Mouse (Mus musculus): ENCODE data around the gene Tmem202. TPM values are rescaled to one million over a fixed set of nuclear protein-coding genes. Genes with fewer than 3 reads are reported as not detected.

Gene Tmem202
- total and polyA plus RNA-seq, 2 experiments from 2014 or later = 1.1 to 3.7 TPM

DNA sequence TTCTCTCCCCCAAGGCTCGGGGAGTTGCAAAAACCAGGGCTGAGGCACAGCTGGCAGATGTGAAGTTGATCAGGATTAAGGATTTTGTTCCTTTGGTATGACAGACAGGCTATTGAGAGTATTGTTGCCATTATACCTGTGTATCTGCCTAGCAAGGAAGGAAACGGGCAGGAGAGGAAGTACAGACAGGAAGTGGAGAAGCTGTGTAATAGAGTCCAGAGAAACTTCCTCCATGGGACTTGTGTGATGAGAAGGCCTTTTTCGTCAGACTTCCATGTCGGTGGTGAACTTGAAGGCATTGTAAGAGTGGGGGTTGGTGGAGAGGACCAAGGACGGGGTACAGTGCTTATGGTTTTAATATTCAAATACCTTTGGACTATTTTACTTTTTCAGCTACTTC lies 11.4 kb upstream of the Tmem202 start:
- no peak overlapping the region for H3K9ac ChIP-seq (replicated peaks; ENCODE audit: low read length)
- no peak overlapping the region for H3K4me3 ChIP-seq (ENCODE audit: low read length)
- H3K4me1 ChIP-seq (ENCODE audit: insufficient read depth, low read length) = no peaks in the 10 kb centered on the region
- DNase-seq (ENCODE audit: low spot score) (no peak), ATAC-seq (no peak)
- H3K36me3 ChIP-seq (ENCODE audit: insufficient read depth, low read length) = peaks cover 6% of the 10 kb centered on the region; the same call in 1 of the 2 replicates
- H3K4me2 ChIP-seq (ENCODE audit: low read depth, low read length) = no peak overlapping the region
- H3K9me3 ChIP-seq (ENCODE audit: low read length) = no peaks in the 10 kb centered on the region
- TF ChIP-seq CTCF (IDR thresholded peaks at IDR 0.05; ENCODE audit: low read depth) = no peak
- H3K27ac ChIP-seq = no peak overlapping the region
- 86% methylated on average over 5 of the region's 5 CpGs for WGBS
- no peaks in the 10 kb centered on the region for H3K27me3 ChIP-seq (ENCODE audit: insufficient read depth, low read length)

DNA sequence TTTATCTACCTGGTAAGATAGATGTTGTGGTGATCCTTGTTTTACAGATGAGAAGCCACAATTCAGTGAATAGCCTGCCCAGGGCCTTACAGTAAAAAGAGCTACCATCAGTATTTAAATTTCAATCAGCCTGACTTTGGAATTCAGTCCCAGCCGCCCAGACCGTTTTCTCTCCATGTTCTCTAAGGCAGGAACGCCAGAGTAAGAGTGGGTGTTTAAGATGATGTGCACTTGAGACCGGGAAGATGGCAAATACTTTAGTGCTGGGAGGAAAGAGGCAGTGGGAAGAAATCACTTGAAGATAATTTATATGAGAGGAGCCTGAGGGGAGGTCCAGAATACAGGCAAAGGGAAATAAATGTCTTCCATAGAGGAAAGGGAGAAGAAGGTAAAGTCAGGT lies 10.4 kb upstream of the Tmem202 start:
- no peak overlapping the region for H3K4me2 ChIP-seq (ENCODE audit: low read depth, low read length)
- DNase-seq (ENCODE audit: low spot score) (no peak), ATAC-seq (no peak)
- no peak overlapping the region for H3K27ac ChIP-seq
- H3K4me3 ChIP-seq (ENCODE audit: low read length) = no peak overlapping the region
- H3K27me3 ChIP-seq (ENCODE audit: insufficient read depth, low read length) = no peaks in the 10 kb centered on the region
- H3K4me1 ChIP-seq (ENCODE audit: insufficient read depth, low read length) = no peaks in the 10 kb centered on the region
- no peak for TF ChIP-seq CTCF (IDR thresholded peaks at IDR 0.05; ENCODE audit: low read depth)
- WGBS = 87% methylated on average over 4 of the region's 4 CpGs
- H3K9ac ChIP-seq (replicated peaks; ENCODE audit: low read length) = no peak overlapping the region
- H3K9me3 ChIP-seq (ENCODE audit: low read length) = no peaks in the 10 kb centered on the region
- no peaks in the 10 kb centered on the region for H3K36me3 ChIP-seq (ENCODE audit: insufficient read depth, low read length)

DNA sequence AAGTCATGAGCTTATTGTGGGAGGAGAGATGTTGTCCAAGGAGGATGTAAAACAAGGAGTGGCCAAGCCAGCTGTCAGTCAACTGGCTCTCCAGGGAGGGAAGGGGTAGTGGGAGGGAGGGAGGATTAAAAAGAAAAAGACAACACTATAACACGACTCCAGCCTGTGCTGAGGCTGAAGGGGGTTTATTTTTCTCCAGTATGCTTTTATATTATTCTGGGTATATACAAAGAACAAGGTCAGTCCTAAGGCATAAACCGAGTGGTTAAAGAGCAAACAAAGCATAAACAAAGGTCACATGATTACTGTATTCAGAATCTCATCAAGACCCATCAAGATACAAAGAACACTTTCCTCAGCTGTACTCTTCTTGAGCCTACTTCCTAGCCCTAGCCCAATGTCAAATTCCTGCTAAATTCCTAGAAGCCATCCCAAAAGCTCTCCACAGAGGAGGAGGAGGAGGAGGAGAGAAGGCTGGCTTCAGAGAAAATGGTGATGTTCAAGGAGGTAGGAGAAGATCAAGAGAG lies 9.4 kb upstream of the Tmem202 start:
- no peak for TF ChIP-seq CTCF (IDR thresholded peaks at IDR 0.05; ENCODE audit: low read depth)
- Histone ChIP-seq H3K4me1 (ENCODE audit: insufficient read depth, low read length) (no peaks in the 10 kb centered on the region), H3K27ac (no peak overlapping the region), H3K27me3 (ENCODE audit: insufficient read depth, low read length) (no peaks in the 10 kb centered on the region), H3K9ac (replicated peaks; ENCODE audit: low read length) (no peak overlapping the region), H3K4me3 (ENCODE audit: low read length) (no peak overlapping the region), H3K4me2 (ENCODE audit: low read depth, low read length) (no peak overlapping the region), H3K36me3 (ENCODE audit: insufficient read depth, low read length) (no peaks in the 10 kb centered on the region), H3K9me3 (ENCODE audit: low read length) (no peaks in the 10 kb centered on the region)
- ATAC-seq (no peak), DNase-seq (ENCODE audit: low spot score) (no peak)
- 60% methylated on average over 2 of the region's 2 CpGs for WGBS

DNA sequence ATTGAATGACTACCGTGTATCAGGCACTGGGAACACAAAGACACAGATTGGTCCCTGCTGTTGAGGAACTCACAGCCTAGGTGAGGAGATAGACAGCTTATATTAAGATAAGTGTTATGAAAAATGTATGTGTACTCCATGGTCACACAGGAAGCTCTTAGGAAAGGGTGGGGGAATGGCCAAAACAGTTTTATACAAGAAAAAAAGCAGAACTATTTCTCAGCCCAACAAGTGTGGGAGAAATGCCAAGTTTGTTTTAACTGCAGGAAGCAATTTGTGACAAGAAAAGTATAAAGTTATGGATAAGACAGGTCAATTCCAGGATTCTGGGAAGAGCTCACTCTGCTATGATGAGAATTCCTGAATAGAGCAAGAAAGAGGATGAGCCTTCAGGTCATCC lies 8.2 kb upstream of the Tmem202 start:
- no peak for ATAC-seq
- H3K9me3 ChIP-seq (ENCODE audit: low read length) = no peaks in the 10 kb centered on the region
- no peak overlapping the region for H3K27ac ChIP-seq

DNA sequence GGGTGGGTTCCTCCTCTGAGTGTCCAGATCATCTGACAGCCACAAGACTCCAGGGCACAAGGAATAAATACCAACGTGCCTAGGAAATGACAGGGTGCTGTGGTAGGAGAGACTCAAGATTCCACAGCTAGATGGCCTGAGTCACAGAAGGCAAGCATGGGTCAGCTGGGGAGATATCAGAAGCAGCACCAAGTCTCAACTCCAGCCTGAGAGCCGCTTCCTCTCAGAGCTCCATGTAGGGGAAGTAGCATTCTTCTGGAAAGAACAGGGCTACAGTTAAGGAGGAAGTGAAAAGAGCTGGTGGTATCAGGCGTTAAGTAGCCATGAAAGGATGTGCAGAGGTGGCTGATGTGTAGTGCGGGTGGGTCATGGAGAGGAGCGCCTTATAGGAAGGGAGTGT lies 5.1 kb upstream of the Tmem202 start:
- Histone ChIP-seq H3K36me3 (ENCODE audit: insufficient read depth, low read length) (no peaks in the 10 kb centered on the region), H3K4me2 (ENCODE audit: low read depth, low read length) (no peak overlapping the region), H3K27me3 (ENCODE audit: insufficient read depth, low read length) (no peaks in the 10 kb centered on the region), H3K9me3 (ENCODE audit: low read length) (no peaks in the 10 kb centered on the region), H3K27ac (no peak overlapping the region), H3K4me3 (ENCODE audit: low read length) (no peak overlapping the region), H3K4me1 (ENCODE audit: insufficient read depth, low read length) (peaks cover 11% of the 10 kb centered on the region), H3K9ac (replicated peaks; ENCODE audit: low read length) (no peak overlapping the region)
- DNase-seq (ENCODE audit: low spot score) (no peak), ATAC-seq (no peak)
- TF ChIP-seq CTCF (IDR thresholded peaks at IDR 0.05; ENCODE audit: low read depth) = no peak
- 90% methylated on average over 5 of the region's 5 CpGs for WGBS

More for the DNA sequence above, 8.2 kb upstream of the Tmem202 start:
- no peak overlapping the region for H3K4me2 ChIP-seq (ENCODE audit: low read depth, low read length)
- no peak overlapping the region for H3K4me3 ChIP-seq (ENCODE audit: low read length)
- DNase-seq (ENCODE audit: low spot score) = no peak
- H3K27me3 ChIP-seq (ENCODE audit: insufficient read depth, low read length) = no peaks in the 10 kb centered on the region
- TF ChIP-seq CTCF (IDR thresholded peaks at IDR 0.05; ENCODE audit: low read depth) = no peak
- no peaks in the 10 kb centered on the region for H3K36me3 ChIP-seq (ENCODE audit: insufficient read depth, low read length)
- H3K9ac ChIP-seq (replicated peaks; ENCODE audit: low read length) = no peak overlapping the region
- WGBS = 90% methylated on average over 1 of the region's 1 CpGs
- no peaks in the 10 kb centered on the region for H3K4me1 ChIP-seq (ENCODE audit: insufficient read depth, low read length)

DNA sequence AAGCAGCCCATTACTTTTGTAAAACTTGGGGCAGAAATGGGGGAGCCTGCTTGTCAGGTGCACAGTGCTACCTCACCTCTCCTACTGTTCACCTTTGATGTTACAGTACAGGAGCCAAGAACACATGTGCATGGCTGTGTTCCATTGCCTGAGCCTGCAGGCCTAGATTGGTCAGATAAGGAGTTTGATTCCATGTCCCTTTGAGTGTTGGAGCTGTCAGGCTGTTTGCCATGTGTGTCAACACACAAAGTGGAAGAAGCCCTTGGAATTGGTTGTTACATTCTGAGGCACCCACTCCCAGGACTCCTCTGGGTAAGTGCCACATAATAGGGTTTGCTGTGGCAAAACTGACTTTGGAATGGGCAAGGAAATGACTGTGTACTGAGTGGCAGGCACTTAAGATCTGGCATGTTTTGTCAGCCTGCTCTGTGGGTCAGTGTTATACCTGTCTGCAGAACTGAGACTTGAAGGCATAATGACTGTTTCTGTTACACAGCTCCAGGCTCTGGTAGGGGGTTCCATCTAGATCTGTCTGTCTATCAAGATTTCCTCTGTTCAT lies 3.2 kb upstream of the Tmem202 start:
- Histone ChIP-seq H3K4me3 (ENCODE audit: low read length) (no peak overlapping the region), H3K27me3 (ENCODE audit: insufficient read depth, low read length) (no peaks in the 10 kb centered on the region), H3K9ac (replicated peaks; ENCODE audit: low read length) (no peak overlapping the region), H3K27ac (no peak overlapping the region), H3K4me2 (ENCODE audit: low read depth, low read length) (no peak overlapping the region), H3K36me3 (ENCODE audit: insufficient read depth, low read length) (no peaks in the 10 kb centered on the region), H3K4me1 (ENCODE audit: insufficient read depth, low read length) (peaks cover 15% of the 10 kb centered on the region), H3K9me3 (ENCODE audit: low read length) (no peaks in the 10 kb centered on the region)
- TF ChIP-seq CTCF (IDR thresholded peaks at IDR 0.05; ENCODE audit: low read depth) = no peak
- DNase-seq (ENCODE audit: low spot score) = no peak
- ATAC-seq = no peak

DNA sequence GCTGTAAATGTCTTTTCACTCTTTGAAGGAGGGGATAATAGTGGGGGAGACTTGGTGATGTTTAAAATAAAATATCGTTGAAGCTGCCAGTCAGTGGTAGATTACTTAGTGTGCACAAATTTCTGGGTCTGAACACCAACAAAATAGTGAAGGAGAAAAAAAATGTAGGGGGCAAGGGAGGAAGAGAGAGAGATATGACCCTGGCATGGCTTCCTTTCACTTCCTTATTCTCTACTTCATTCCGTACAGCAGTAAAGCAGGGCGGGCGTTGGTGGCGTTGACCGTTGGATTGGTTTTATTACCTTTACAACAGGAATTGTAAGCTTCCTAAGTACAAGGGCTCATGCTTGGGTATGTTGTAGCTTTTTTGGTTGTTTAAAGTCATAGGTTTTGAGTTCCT lies 2.0 kb upstream of the Tmem202 start:
- peaks cover 15% of the 10 kb centered on the region for H3K4me1 ChIP-seq (ENCODE audit: insufficient read depth, low read length)
- H3K9ac ChIP-seq (replicated peaks; ENCODE audit: low read length) = no peak overlapping the region
- H3K9me3 ChIP-seq (ENCODE audit: low read length) = no peaks in the 10 kb centered on the region
- no peaks in the 10 kb centered on the region for H3K27me3 ChIP-seq (ENCODE audit: insufficient read depth, low read length)
- no peak overlapping the region for H3K4me3 ChIP-seq (ENCODE audit: low read length)
- no peak overlapping the region for H3K27ac ChIP-seq
- DNase-seq (ENCODE audit: low spot score) (no peak), ATAC-seq (no peak)
- H3K4me2 ChIP-seq (ENCODE audit: low read depth, low read length) = 0 out of 2 replicates have a peak overlapping the region, but pooled peaks have one; percentile 91
- H3K36me3 ChIP-seq (ENCODE audit: insufficient read depth, low read length) = no peaks in the 10 kb centered on the region
- 94% methylated on average over 6 of the region's 6 CpGs for WGBS
- TF ChIP-seq CTCF (IDR thresholded peaks at IDR 0.05; ENCODE audit: low read depth) = no peak
